Mouse (Mus musculus) brain, embryonic 14.5 days (tissue): ENCODE results near the gene Jag2.

Experiments used
- CTCF ChIP-seq: fragments of 200-500 bp; IDR thresholded peaks from 2 replicates; pipeline ENCODE4 v1.5.1; 2012; ENCODE audit warnings: inconsistent platforms, mild to moderate bottlenecking, moderate library complexity, borderline replicate concordance; ENCODE audit not compliant: insufficient read depth, insufficient read length; ENCODE audit errors: extremely low read depth
- POLR2A ChIP-seq: fragments of 200-500 bp; IDR thresholded peaks from 2 replicates; pipeline ENCODE4 v1.6.1; 2012; ENCODE audit warnings: mild to moderate bottlenecking, inconsistent platforms, borderline replicate concordance; ENCODE audit not compliant: poor library complexity, insufficient read depth, insufficient read length, severe bottlenecking; ENCODE audit errors: extremely low read depth

GRCm38 (mm10) chr12:112927265-112927664, 2.3 kb downstream of the Jag2 start:
- TF ChIP-seq POLR2A = no peak
- TF ChIP-seq CTCF = no peak
